Mouse (Mus musculus) cerebellum, postnatal 10 days (tissue): Measurements from ENCODE around the gene Nkain2.
"Not testable (repeated sequence)": the region's sequence is repeated elsewhere in the genome, so short reads cannot be mapped to it uniquely, and the experiment has no call there.

ENCODE experiments used
- DNase-seq, 2 experiments: peaks; one replicate each; pipeline ENCODE4 v3.0.0; 2021; ENCODE audit warnings: mixed read lengths in 2 of 2

Gene Nkain2

DNA sequence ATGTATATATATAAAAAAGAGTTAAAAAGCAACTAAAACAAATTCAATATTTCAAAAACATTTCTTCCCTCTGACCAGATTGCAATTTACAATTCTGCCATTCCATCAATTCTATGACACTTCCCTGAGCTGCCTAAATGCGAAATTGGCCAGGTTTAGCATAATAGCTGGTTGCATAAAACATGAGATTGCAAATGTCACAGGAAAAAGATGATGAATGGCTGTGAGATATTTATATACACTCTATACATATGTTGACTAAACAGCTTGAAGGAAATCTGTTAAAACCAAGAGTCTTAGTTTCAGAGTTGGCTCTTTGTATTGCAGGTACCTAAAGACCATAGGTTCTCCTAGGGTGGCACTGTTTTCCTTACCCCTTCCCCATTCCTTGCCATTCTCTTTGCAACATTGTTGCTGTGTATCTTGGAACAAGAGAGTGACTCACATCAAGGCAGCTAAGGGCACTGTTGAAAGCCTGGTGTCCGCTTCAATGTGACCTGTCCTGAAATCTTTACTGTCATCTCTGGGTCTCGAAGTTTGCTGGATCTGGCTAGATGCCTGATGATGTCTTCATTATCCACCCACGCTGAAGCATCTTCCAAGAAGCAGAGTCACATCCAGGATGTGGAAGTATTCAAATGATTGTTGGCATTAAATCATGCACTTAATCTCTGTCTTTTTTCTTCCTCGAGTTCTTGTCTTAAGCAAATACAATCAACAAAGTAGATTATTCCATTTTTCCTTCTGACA is 837.5 kb downstream of the Nkain2 start:
- no peak for DNase-seq

DNA sequence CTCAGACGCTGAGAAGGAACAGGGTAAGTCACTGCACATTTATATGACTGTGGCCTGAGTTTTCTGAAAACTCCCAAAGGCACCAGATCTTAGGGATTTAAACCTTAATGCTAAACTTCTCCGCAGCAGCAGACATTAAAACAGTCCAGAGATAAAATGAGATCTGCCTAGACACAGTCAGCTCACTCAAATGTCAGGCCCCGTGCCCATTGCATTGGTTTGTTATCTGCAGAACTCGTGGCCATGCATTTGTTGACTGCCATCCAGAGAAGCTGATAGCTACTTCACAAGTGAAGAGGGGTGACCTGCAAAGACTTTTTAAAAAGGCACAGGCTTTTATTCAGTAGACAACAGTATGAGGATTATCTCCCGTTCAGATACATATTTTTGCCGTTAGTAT is 838.2 kb downstream of the Nkain2 start:
- DNase-seq: no peak

DNA sequence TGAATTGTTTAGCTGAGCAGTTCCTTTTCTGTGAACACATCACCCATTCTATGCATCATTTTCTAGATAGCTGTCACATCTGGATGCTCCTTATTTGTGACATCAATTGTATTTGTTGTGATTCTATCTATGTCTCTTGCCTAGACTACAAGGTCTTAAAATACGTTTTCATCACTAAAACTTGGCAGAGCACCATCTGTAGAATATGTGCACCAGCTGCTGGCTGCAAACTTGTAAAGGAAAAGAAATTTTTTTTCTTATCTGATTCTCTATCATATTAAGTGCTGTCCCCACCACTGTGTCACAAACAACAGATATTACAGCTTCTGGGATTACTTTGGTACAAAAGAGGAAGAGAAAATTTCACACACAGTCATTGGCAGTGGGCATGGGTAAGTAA is 860.3 kb downstream of the Nkain2 start:
- DNase-seq: no peak

DNA sequence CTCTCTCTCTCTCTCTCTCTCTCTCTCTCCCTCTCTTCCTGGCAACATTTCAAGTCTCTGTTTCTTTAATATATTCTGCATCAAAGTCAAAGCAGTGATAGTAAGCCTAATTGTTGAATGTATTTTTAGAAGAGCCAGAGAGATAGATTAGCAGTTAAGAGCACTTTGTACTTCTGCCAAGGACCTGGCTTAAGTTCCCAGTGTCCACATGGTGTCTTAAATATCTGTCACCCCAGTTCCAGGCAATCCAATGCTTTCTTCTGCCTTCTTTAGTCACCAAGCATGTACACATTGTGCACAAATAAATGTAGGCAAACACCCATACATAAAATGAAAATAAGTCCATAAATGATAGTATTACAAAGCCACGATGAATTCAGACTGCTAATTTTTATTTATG is 871.9 kb downstream of the Nkain2 start:
- peak in 1 of 2 experiments; percentile 3 for DNase-seq

DNA sequence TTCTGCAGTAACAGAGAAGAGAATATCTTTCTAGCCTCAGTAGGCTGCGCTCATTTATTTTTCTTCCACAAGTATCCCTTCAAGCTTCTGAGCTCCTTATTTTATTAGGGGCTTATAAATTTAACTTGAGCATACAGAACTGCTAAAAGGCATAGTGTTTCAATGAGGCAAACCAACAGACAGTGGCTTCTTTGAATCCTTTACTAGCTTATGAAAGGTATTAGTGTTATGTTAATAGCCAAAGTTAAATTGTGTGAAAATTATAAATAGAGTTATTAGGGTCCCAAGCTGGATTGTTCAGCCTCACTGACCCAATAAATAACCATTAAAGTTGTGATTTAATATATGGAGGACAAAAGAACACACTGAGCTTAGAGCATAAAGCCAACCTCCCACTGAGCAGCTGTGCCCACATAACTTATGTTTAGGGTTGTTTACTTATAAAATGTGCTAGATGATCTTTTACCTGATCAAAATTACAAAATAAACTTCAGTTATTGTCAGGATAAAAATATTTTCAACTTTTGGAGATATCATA is 889.0 kb downstream of the Nkain2 start:
- no peak for DNase-seq

DNA sequence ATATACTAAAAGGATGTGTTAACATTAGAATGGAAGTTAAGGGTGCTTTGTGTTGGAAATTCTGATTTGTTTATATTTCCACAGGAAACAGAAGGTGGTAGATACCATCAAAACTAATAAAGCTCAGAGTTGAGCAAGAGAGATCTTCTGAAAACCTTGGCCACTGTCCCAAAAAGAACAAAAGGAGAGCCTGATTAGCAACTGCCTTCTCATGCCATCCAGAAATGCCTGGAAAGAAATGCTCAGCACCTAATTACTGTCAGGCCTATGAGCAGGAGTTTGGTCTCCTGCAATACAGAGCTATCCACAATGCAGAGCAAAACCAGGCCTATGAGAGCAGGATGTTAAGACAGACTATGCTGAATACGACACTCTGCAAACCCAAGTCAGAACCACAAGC is 897.1 kb downstream of the Nkain2 start:
- peak in 1 of 2 experiments; percentile 3 for DNase-seq

DNA sequence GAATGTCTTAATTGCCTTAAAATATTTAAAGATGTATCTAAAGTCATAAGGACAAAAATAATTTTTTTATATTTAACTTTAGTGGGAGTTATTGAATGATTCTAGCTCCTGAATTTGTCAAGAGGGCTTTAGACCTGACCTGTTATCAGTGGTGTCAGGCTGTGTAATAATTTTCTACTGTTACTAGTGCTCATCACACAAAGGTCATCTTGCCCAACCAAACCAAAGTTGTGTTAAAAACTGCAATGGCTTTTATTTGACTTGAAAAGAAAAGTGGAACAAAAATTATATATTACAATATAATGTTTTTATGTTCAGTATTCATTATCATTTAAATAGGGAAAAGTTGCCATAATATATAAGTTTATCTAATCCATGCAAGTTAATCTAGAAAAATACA is 911.9 kb downstream of the Nkain2 start:
- DNase-seq: no peak

DNA sequence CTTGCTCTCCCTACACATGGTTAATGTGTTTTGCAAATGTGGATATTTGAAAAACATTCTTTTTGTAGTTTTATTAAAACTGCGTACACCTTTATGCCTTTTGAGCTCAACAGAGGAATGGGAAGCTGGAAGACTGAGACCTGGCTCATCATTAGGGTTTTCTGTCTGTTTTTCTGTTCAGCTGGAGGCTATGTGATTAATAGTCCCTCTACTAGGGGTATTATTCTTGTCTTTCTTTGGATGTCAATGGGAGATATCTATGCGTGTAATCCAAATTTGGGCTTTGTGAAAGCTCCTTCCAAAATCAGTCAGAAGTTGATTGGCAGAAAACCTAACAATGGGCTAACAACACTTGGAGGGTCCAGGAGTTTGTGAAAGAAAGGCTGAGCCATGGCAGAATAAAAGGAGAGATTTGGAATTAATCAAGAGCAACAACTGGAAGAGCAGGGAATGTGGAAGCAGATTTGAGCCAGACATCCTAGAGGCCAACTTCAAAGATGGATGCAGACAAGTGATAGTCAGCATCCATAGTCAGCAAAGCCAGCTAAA is 943.0 kb downstream of the Nkain2 start:
- DNase-seq: no peak

DNA sequence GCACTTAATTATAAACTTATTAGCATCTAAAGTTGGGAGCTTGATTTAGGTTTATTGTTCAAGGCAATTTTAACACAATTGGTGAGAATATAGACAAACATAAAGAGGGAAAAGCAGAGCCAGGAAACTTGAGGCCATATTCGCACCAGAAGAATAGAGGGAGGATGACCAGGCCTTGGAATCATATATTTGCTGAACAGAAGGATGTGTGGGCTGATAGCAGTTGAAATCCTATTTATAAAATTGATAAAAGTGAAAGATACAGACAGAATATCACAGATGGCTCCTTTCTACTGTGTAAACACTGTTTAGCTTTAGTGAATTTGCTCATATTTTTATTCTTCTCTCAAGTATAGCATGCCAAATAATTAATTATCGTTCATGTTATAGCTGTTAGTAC is 958.3 kb downstream of the Nkain2 start:
- DNase-seq: no peak

DNA sequence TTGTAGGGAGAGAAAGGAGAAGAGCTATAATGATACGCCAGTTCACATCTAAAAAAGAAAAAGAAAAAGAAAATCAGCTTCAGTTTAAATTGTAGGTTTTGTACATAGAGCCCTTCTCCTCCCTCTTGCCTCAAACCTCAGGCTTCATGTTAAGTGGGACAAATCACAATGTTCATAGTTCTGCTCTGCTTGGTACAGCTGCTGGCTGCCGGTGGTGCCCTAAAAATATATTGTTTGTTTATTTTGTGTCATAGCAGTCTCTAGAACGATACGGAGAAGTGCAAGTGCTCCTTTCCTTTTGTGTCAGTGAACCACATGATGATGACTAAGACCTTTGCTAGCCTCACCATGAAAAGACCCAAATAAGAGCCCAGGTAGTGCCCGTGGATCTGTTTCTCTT is 962.6 kb downstream of the Nkain2 start:
- no peak for DNase-seq

DNA sequence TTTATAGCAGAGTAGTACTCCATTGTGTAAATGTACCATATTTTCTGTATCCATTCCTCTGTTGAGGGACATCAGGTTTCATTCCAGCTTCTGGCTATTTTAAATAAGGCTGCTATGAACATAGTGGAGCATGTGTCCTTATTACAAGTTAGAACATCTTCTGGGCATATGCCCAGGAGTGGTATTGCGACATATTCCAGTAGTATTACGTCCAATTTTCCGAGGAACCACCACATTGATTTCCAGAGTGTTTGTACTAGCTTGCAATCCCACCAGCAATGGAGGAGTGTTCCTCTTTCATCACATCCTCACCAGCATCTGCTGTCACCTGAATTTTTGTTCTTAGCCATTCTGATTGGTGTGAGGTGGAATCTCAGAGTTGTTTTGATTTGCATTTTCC is 969.4 kb downstream of the Nkain2 start:
- DNase-seq: not testable (repeated sequence)

DNA sequence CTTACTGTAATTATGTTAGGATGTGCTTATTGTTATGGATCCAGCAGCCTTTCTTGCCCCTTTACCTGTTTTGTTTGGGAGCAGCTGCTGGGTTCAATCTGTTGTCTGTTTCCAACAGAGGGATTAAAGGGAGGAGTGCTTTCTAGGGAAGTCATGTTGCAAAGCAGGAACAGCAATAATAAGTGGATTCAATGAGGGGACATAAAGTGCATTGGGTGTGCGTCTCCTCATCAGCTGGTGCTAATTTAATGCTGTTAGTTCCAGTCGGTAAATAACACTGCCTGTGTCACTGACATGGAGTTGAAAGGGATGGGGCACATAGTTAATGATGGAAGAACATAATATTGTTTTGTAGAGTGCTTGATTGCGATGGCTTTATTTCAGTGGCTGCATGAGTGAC is 982.8 kb downstream of the Nkain2 start:
- no peak for DNase-seq

DNA sequence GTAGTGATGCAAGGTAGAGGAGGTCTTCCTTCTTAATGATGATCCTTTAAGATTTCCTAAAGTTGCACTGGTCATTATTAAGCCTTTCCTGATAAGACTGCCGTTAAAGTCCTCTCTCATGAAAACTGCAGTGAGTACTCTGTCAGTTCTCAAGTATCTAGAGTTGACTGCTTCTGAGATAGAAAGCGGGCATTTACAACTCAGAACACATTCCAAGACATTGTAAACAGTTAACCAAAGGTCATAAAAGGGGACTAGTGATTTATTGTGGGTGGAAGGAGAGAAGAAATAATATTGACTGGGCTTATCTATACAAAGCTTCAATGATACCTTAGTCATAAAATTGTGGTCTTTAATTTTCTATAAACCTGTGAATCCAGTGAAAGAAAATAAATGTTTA is 990.8 kb downstream of the Nkain2 start:
- no peak for DNase-seq

DNA sequence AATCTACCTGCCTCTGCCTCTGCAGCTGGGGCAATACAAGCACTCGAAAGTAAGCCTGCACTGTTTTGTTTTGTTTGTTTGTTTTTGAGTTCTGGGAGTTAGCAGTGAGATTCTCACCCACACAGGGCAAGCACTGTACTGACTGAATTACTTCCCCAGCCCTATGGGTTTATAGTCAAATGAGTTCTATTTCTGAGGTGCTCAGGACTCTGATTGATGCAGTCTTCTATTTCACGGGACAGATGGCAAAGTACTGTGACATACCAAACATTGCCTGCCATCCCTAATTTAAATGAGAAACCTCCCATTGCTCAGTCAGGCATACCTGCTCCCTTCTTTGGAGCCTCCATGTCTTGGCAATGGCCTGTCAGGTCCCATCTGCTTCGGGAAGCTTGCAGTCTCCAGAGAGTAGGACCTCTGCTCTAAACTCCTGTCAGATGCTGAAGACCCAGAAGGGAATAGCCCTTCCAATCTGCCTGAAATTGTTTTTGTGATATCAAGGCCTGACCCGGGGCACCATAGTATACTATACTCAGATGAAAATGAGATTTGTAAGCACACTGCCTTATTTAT is 1016.9 kb downstream of the Nkain2 start:
- DNase-seq: peak; percentile 65 to 76

DNA sequence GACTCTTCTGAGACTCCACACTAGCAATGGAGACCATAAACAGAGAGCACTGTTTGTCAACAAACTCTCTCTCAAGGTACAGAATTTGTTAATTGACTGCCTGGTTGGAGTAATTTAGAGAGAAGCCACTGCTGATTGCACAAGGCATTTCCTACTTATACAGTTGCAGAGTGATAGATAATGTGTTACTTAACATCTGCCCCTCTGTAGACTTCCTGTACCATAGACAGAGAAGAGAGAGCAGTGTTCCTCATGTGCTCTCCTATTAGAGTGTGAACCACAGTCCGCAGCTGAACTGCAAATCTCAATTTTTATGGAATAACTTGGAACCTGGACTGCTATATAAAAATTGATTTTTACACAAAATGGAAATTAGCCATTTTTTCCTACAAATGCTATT is 1022.0 kb downstream of the Nkain2 start:
- no peak for DNase-seq

DNA sequence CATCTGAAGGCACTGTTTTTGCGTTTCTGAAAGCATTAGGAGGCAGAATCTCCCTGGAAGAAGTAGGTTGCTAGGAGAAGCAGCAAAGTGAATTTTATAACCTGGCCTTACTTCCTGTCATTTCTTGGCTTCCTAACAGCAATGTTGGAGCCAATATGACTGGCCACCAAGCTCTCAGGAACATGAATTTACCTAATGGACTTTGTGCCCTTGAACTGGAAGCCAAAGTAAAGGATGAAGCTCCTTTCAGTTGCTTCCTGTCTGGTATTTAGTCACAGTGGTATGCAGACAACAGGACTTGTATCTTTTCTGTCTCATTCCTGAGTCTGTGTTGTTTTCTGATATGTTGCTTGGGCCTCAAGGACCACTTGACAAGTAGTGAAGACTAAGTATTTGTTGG is 1063.2 kb downstream of the Nkain2 start:
- DNase-seq: no peak

DNA sequence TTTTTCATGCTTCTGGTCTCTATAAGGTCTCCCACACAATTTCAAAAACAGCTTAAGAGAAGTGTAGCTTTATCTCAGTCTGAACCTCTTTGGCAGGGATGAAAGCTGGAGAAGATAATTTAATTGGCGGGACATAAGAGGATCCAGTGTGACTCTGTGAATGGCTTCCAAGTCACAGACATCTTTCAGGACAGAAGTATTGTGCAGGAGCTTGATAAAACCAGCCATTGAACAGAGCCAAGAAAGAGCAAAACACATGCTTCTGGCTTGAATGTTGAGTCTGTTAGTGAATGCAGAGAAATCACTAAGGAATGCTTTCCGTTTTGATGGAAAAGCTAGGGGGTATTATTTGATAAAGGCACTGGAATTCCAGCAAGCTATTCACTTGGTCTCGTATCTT is 1077.7 kb downstream of the Nkain2 start:
- DNase-seq: peak in 1 of 2 experiments; percentile 0

DNA sequence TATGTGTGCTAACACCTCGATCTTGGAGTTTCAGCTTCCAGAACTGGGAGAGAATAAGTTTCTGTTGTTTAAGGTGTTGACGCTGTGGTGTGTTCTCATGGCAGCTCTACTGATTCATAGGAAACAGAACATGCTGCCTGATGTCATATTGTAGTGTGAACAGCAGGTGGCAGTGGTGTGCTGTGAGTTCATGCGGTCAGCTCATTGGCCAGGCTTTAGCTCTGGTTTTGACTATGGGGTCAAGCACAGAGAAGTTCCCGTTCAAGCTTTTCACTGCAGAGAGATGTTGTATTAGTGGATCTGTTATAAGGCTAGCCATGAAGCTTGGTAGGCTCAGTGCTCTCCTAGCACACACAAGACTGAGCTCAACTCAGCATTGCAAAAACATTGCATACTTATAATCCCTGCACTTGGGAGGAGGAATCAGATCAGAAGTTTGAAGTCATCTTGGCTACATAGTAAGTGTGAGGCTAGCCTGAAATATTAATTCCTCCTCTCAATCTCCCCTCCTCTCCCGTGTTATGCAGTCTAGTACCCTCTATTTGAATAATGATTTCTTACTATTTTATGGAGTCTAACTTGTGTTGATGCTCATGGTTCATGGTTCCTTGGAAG is 1147.7 kb downstream of the Nkain2 start:
- peak; percentile 84 to 86 for DNase-seq

DNA sequence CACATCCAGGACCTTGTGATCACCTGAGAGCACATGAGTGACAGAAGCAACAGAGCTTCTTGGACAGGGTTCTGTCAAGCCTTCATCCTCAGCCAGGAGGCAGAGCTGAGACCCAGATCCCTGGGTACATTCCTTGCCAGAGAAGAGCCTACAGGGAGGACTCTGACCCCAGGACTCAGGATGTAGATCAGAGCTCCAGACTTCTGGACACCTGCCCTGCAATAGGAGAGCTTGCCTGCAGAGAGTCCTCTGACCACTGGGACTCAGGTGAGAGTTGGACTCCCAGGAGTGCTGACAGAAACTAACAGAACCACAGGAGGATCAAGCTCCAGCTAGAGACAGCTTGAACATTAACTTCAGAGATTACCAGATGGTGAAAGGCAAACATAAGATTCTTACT is 1162.2 kb downstream of the Nkain2 start:
- DNase-seq: no peak

DNA sequence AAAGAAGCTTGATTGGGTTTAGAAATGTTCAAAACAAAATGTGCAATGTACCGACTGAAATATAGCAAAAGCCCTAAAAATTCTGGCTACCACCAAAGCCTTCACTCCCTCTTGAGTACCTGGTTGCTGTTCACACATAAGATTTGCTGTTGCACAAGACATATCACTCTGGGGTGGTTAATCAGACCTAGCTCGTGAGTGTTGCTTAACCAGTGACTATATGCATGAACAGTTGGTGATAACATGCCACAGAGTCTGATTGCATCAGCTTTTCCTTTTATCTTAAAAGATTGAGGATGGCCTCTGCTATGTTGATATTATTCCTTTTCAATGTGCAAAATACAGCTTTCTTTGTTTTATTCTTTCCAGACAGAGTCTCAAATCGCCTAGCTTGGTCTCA is 1243.0 kb downstream of the Nkain2 start:
- no peak for DNase-seq

DNA sequence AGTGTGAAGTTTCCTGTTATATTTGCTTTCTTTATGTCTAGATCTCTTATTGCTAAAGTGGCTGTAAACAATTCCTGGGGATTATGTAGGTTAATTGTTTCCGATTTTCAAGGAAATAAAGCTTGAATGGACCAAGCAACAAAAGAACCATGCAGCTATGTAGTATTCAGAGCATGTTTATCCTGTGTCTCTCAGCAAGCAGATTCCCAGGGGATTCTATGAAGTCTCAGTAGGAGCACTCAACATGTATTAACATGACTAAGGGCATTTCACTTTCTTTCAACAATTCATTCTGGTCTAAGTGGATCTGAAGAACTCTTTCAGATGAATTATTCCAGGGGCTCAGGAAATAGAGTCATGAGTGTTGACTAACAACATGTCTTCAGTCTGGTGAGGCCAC is 1244.2 kb downstream of the Nkain2 start:
- no peak for DNase-seq
